Mouse (Mus musculus): ENCODE data around the gene Tulp2.
A peak's percentile ranks its signal among the peaks of the same experiment; 100 is the strongest.

- 0 out of 2 replicates have a peak, but pooled peaks have one; percentile 0 for TF ChIP-seq TAL1 (IDR thresholded peaks at IDR 0.05; ENCODE audit: low read length)
- no peak; a peak in 1 of 4 replicates for TF ChIP-seq POLR2A (IDR thresholded peaks at IDR 0.05; ENCODE audit: control insufficient read depth in 1 of 2, insufficient read depth in 1 of 2, low read depth in 1 of 2, low read length in 2 of 2, poor library complexity in 1 of 2)
- TF ChIP-seq MAZ (IDR thresholded peaks at IDR 0.05; ENCODE audit: low read depth, low read length) = peak; percentile 7; the same call in 1 of the 2 replicates
- TF ChIP-seq NRF1 (IDR thresholded peaks at IDR 0.05; ENCODE audit: insufficient read depth, low read depth, low read length, poor library complexity, severe bottlenecking) = no peak
- peak in 1 of 3 experiments; percentile 49; a peak in 2 of 6 replicates for TF ChIP-seq CTCF (IDR thresholded peaks at IDR 0.05 in 2 of 3, conservative IDR thresholded peaks at IDR 0.05 in 1 of 3; ENCODE audit: control insufficient read depth in 1 of 3, insufficient read depth in 1 of 3, low read depth in 2 of 3, low read length in 3 of 3, poor library complexity in 1 of 3, severe bottlenecking in 1 of 3)
- TF ChIP-seq CHD1 (IDR thresholded peaks at IDR 0.05; ENCODE audit: low read depth, low read length) = no peak; the same call in 1 of the 2 replicates
- peak; percentile 46 for TF ChIP-seq SMC3 (IDR thresholded peaks at IDR 0.05; ENCODE audit: low read depth, low read length)
- no peak; the same call in none of the 2 replicates for TF ChIP-seq ZMIZ1 (IDR thresholded peaks at IDR 0.05; ENCODE audit: low read depth, low read length)
- TF ChIP-seq MAFK (IDR thresholded peaks at IDR 0.05; ENCODE audit: borderline replicate concordance, low read depth, low read length) = no peak
- TF ChIP-seq POLR2AphosphoS2 (IDR thresholded peaks at IDR 0.05; ENCODE audit: low read length) = peak; percentile 56; the same call in 1 of the 2 replicates
Measured at GRCm38 (mm10) chr7:45526474-45527120, 44.9 kb downstream of the Tulp2 start.

Data from MEL (cell line).